Comparison of ENCODE assay signal across 11 mouse cellular contexts in the genomic region with DNA sequence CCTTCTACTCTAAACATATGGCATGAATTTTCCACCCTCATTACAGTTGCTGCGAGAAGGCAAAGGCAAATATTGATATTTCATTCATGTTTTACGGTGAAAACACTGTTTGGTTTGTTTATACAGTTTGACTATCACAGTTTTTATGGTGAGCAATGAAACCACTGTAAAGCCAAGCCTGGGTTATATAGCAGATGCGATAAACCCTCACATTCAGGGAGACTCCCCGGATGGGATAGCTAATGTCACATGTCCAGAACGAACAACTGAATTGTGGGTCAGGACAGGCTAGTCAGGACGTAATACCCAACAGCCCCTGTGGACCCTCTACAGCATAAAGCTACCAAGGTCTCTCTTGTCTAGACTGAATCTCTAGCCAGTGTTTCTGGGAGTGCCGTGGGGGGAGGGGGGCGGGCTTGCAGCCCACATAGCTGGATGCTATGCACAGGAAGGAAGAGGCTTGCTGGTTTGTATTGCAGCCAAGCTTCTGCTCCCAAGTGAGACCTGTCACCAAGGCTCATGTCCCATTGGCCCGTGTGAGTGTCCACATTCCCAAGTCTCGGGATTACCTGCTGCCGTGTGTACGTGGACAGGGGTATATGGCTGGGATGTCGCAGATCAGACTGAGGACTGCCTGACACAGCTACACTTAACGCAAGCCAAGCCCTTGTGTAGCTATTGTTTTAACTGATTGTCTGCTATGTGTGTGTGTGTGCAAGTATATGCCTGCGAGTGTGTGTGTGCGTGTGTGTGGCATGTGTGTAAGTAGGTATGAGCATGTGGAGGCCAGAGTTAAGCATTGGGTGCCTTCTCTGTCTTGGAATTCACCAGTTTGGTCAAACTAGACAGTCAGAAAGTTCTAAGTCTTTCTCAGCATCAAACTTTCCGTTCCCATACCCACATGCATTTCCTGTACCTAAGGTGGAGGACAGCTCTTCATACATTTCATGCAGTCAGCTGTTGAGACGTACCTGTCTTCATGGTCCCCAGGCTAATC.
A peak's percentile ranks its signal among the peaks of the same experiment; 100 is the strongest.
DNase-seq lines count a peak whose midpoint lies in the region; ATAC-seq and TF ChIP-seq lines count a peak whose summit lies in the region.
"Had no signal": no experiment of that assay in that cellular context is flagged by ENCODE, and none has a peak within 500 bp of the region (broad histone marks: within the 10 kb centered on the region; RNA-seq: fewer than 3 reads in every experiment).

No protein-coding gene starts in this region.

- H3K4me3 ChIP-seq in hindbrain, embryonic 10.5 days: no peak overlapping the region
- H3K4me3 ChIP-seq in hindbrain, postnatal 0 days (ENCODE audit: low read length): no peak overlapping the region
- no peak overlapping the region for H3K4me3 ChIP-seq in embryonic facial prominence, embryonic 10.5 days
- no peak overlapping the region for H3K4me3 ChIP-seq in limb, embryonic 11.5 days (ENCODE audit: low read depth, low read length)

- 87% methylated on average over 18 of the region's 18 CpGs for WGBS in hindbrain, embryonic 10.5 days
- WGBS in hindbrain, postnatal 0 days: 80% methylated on average over 18 of the region's 18 CpGs
- 86% methylated on average over 18 of the region's 18 CpGs for WGBS in embryonic facial prominence, embryonic 10.5 days
- 79% methylated on average over 18 of the region's 18 CpGs for WGBS in limb, embryonic 11.5 days

- no peaks in the 10 kb centered on the region for H3K27me3 ChIP-seq in hindbrain, embryonic 10.5 days (ENCODE audit: insufficient read depth, poor library complexity, severe bottlenecking)
- no peaks in the 10 kb centered on the region for H3K27me3 ChIP-seq in hindbrain, postnatal 0 days (ENCODE audit: insufficient read depth, low read length)
- H3K27me3 ChIP-seq in embryonic facial prominence, embryonic 10.5 days (replicated peaks; ENCODE audit: low read depth, poor library complexity, severe bottlenecking): no peaks in the 10 kb centered on the region
- H3K27me3 ChIP-seq in limb, embryonic 11.5 days (ENCODE audit: control insufficient read depth, insufficient read depth, low read length): no peaks in the 10 kb centered on the region

- TF ChIP-seq CTCF in hindbrain, postnatal 0 days (IDR thresholded peaks at IDR 0.05; ENCODE audit: low read depth): no peak

- H3K36me3 ChIP-seq in hindbrain, embryonic 10.5 days: no peaks in the 10 kb centered on the region
- H3K36me3 ChIP-seq in hindbrain, postnatal 0 days (ENCODE audit: insufficient read depth, low read length): no peaks in the 10 kb centered on the region
- H3K36me3 ChIP-seq in embryonic facial prominence, embryonic 10.5 days (replicated peaks): no peaks in the 10 kb centered on the region
- no peaks in the 10 kb centered on the region for H3K36me3 ChIP-seq in limb, embryonic 11.5 days (ENCODE audit: control insufficient read depth, insufficient read depth, low read length)

- no peak for DNase-seq in hindbrain, embryonic 10.5 days (ENCODE audit: low spot score)
- DNase-seq in hindbrain, postnatal 0 days (ENCODE audit: low spot score): no peak
- DNase-seq in CD4-positive helper T cell, adult 2 months (ENCODE audit: low read depth, low spot score): peak; percentile 31
- no peak for DNase-seq in embryonic facial prominence, embryonic 10.5 days (ENCODE audit: low spot score)
- no peak for DNase-seq in limb, embryonic 11.5 days (ENCODE audit: low spot score)
- no peak for DNase-seq in layer of hippocampus, adult 8-10 months (ENCODE audit: low spot score in 2 of 2)
- DNase-seq in gastrocnemius, postnatal 36 days: no peak
- DNase-seq in urinary bladder, postnatal 10 days (ENCODE audit: low spot score): no peak
- DNase-seq: heart, postnatal 4 days; right cerebral cortex, postnatal 4 days; thymus, adult 2 months had no signal

- H3K4me2 ChIP-seq in hindbrain, postnatal 0 days (ENCODE audit: low read depth, low read length): no peak overlapping the region
- H3K4me2 ChIP-seq in limb, embryonic 11.5 days (ENCODE audit: low read depth, severe bottlenecking): no peak overlapping the region

- H3K9me3 ChIP-seq in hindbrain, embryonic 10.5 days: no peaks in the 10 kb centered on the region
- no peaks in the 10 kb centered on the region for H3K9me3 ChIP-seq in hindbrain, postnatal 0 days (ENCODE audit: low read length)
- no peaks in the 10 kb centered on the region for H3K9me3 ChIP-seq in embryonic facial prominence, embryonic 10.5 days
- no peaks in the 10 kb centered on the region for H3K9me3 ChIP-seq in limb, embryonic 11.5 days (ENCODE audit: control insufficient read depth, low read length)

- peak overlapping the region; percentile 50; the same call in 1 of the 2 replicates for H3K27ac ChIP-seq in hindbrain, embryonic 10.5 days
- H3K27ac ChIP-seq in hindbrain, postnatal 0 days: no peak overlapping the region
- H3K27ac ChIP-seq in embryonic facial prominence, embryonic 10.5 days (replicated peaks): peak overlapping the region; percentile 41
- no peak overlapping the region for H3K27ac ChIP-seq in limb, embryonic 11.5 days (replicated peaks; ENCODE audit: low read depth, low read length)

- no peak overlapping the region for H3K9ac ChIP-seq in hindbrain, postnatal 0 days (replicated peaks; ENCODE audit: low read length)
- H3K9ac ChIP-seq in limb, embryonic 11.5 days (ENCODE audit: low read length): no peak overlapping the region

- H3K4me1 ChIP-seq in hindbrain, embryonic 10.5 days (replicated peaks): peaks cover 27% of the 10 kb centered on the region
- no peaks in the 10 kb centered on the region; the same call in 1 of the 2 replicates for H3K4me1 ChIP-seq in hindbrain, postnatal 0 days (ENCODE audit: insufficient read depth, low read length)
- H3K4me1 ChIP-seq in embryonic facial prominence, embryonic 10.5 days: peaks cover 43% of the 10 kb centered on the region
- H3K4me1 ChIP-seq in limb, embryonic 11.5 days (ENCODE audit: control insufficient read depth, insufficient read depth, low read length): peaks cover 19% of the 10 kb centered on the region

- intact Hi-C loops in gastrocnemius, postnatal 36 days (cut with DNase I): no loop called here

- no peak for ATAC-seq in hindbrain, postnatal 0 days
- peak; percentile 15; the same call in 1 of the 2 replicates for ATAC-seq in limb, embryonic 11.5 days (ENCODE audit: insufficient number of reproducible peaks, low FRiP score, low TSS enrichment, low read depth)

Comparison
In these comparisons a context has a peak if more than half of its experiments do, and no peak if none do; other contexts are left out.
1. H3K27ac ChIP-seq: peak in hindbrain, embryonic 10.5 days (single experiment) and embryonic facial prominence, embryonic 10.5 days (single experiment); none in hindbrain, postnatal 0 days (single experiment) and limb, embryonic 11.5 days (single experiment).